Mouse (Mus musculus) forebrain, embryonic 10.5 days (tissue): ENCODE measurements around the gene Spats2l. TPM values are rescaled to one million over a fixed set of nuclear protein-coding genes. Genes with fewer than 3 reads are reported as not detected.

Experiments
- DNase-seq: peaks from one replicate; pipeline ENCODE4 v3.0.0-alpha.2; 2017; ENCODE audit warnings: low spot score; ENCODE audit errors: extremely low spot score
- H3K27ac ChIP-seq: fragments of 300-500 bp; sonication (generic); 2 replicates; pipeline ENCODE4 v1.5.1; 2016; ENCODE audit warnings: mild to moderate bottlenecking
- H3K27me3 ChIP-seq: fragments of 300-500 bp; sonication (generic); 2 replicates; pipeline ENCODE4 v1.6.1; 2016; ENCODE audit warnings: mild to moderate bottlenecking; ENCODE audit not compliant: poor library complexity, severe bottlenecking
- H3K36me3 ChIP-seq: fragments of 300-500 bp; sonication (generic); replicated peaks from 2 replicates; pipeline ENCODE4 v1.6.1; 2016; ENCODE audit warnings: mild to moderate bottlenecking, moderate library complexity
- H3K4me1 ChIP-seq: fragments of 300-500 bp; sonication (generic); 2 replicates; pipeline ENCODE4 v1.6.1; 2016
- H3K4me3 ChIP-seq: fragments of 300-500 bp; sonication (generic); 2 replicates; pipeline ENCODE4 v1.5.1; 2016; ENCODE audit warnings: mild to moderate bottlenecking, moderate library complexity
- H3K9me3 ChIP-seq: fragments of 300-500 bp; sonication (generic); 2 replicates; pipeline ENCODE4 v1.6.1; 2016; ENCODE audit warnings: mild to moderate bottlenecking, moderate library complexity
- WGBS: fragments of 180-500 bp; shearing (Covaris S2); methylation state at CpG from one replicate; pipeline ENCODE4 v1.1.7; 2016; 5-methylcytosine and 5-hydroxymethylcytosine counted together
- polyA plus RNA-seq: library from polyadenylated mRNA; unstranded; fragments of >200 nt; fragmentation: Nextera tagmentation; extraction: Ambion mirVana; gene quantifications from 2 replicates; pipeline ENCODE4 v1.2.1, GENCODE M21; 2016

Gene Spats2l
- polyA plus RNA-seq, 1 experiment from 2014 or later: 19.0 TPM

DNA sequence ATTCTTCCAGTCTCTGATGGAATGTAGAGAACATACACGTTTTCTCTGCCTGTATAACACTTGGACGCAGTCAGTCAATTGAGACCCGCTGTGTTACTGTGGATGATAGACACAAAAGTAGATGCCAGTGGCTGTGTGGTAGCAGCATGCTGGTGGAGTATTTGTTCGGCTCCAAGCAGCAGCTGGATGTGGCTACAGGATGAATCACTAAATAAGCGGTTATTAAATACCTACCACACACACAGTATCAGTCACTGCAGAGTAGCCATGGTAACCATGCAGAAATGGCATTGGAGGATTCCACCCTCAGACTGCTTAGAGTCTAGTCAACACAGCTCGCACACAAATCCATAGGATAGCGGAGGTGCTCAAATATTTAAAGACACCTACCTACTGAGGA, 100.0 kb downstream of the Spats2l start:
- H3K27me3 ChIP-seq: 0 out of 2 replicates have a peak, but pooled peaks cover 5% of the 10 kb centered on the region
- no peaks in the 10 kb centered on the region for H3K36me3 ChIP-seq
- peaks cover 43% of the 10 kb centered on the region for H3K4me1 ChIP-seq
- no peak overlapping the region for H3K4me3 ChIP-seq
- no peak overlapping the region for H3K27ac ChIP-seq
- no peak for DNase-seq
- WGBS: 89% methylated on average over 7 of the region's 7 CpGs
- H3K9me3 ChIP-seq: no peaks in the 10 kb centered on the region

DNA sequence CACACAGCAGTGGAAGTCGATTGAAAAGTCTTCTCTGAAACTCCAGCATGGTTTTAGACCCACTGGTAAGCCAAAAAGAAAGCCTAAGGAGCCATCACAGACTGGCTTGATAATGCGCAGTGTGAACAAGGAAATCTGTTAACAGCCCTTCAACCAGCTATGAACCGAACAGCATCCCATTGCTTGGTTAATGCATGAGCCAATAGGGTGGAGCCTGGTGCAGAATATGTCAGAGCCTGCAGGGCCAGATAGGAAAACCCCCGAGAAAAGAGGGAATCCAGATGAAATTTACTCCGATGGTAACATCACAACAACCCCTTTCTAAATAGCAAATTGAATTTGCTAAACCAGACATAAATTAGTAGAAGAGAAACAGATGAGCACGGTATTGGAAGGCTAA, 101.1 kb downstream of the Spats2l start:
- no peak for DNase-seq
- H3K36me3 ChIP-seq: no peaks in the 10 kb centered on the region
- H3K27me3 ChIP-seq: 0 out of 2 replicates have a peak, but pooled peaks cover 5% of the 10 kb centered on the region
- no peaks in the 10 kb centered on the region for H3K9me3 ChIP-seq
- no peak overlapping the region for H3K27ac ChIP-seq
- H3K4me1 ChIP-seq: peaks cover 43% of the 10 kb centered on the region
- WGBS: 87% methylated on average over 6 of the region's 6 CpGs
- H3K4me3 ChIP-seq: no peak overlapping the region

DNA sequence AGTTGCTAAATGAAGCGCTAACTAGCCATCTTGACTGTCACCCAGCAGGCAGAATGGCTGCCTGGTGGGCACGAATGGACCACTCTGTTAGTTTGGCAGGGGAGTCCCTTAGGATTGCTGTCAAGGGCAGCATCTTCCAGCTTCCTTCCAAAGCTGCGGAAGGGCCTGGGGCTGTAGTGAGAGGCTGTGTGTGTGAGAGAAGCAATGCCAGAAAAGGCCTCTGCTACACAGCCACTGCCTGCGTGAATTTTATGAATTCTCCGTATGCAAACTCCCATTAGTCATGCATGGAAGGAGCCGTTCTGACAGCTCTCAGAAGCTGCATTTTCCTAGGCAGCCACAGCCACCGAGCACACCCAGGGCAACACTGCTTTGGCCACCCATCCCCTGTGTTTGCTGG, 101.5 kb downstream of the Spats2l start:
- no peak for DNase-seq
- Histone ChIP-seq H3K4me3 (no peak overlapping the region), H3K27ac (no peak overlapping the region), H3K27me3 (0 out of 2 replicates have a peak, but pooled peaks cover 2% of the 10 kb centered on the region), H3K9me3 (no peaks in the 10 kb centered on the region), H3K4me1 (peaks cover 40% of the 10 kb centered on the region), H3K36me3 (no peaks in the 10 kb centered on the region)
- WGBS: 72% methylated on average over 7 of the region's 7 CpGs

DNA sequence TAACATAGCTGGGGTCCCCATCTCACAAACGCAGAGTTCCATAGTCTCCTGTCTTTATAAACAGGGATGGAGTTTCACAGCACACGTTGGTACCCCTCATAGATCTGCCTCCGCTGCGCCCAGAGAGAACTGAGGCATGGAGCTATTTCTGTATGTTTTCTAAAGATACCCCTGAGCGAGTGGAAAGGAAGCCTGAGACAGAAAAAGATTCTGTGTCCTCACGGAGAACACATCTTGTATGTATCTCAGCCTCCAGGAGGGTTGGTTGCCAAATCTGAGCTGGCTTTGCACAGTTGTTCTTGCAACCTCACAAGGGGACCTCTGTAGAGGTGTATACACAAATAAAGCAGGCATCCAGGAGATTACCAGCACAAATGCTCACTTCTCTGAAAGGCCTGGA, 105.0 kb downstream of the Spats2l start:
- Histone ChIP-seq H3K36me3 (no peaks in the 10 kb centered on the region), H3K9me3 (no peaks in the 10 kb centered on the region), H3K27me3 (no peaks in the 10 kb centered on the region), H3K27ac (no peak overlapping the region), H3K4me1 (peaks cover 10% of the 10 kb centered on the region), H3K4me3 (no peak overlapping the region)
- whole genome bisulfite sequencing: 91% methylated on average over 6 of the region's 6 CpGs
- DNase-seq: no peak

DNA sequence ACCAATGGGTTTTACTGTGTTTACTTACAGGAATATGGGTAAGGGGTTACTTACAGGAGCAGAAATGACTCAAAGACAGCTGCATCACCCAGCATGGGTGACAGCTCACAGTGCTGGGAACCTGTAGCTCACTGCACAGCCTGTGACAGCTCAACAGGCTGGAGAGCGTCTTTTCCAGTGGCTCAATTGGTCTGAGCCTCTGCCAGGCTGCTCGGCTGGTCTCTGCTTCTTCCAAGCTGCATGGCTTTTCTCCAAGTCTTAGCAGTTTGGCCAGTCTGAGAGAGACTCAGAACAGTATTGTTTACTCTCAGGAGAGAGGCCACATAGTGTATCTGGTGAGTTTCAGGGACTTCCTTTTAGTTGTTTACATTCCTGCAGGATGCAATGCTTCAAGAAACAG, 110.9 kb downstream of the Spats2l start:
- Histone ChIP-seq H3K4me1 (peaks cover 7% of the 10 kb centered on the region; the same call in 1 of the 2 replicates), H3K27me3 (no peaks in the 10 kb centered on the region), H3K36me3 (no peaks in the 10 kb centered on the region), H3K9me3 (no peaks in the 10 kb centered on the region), H3K27ac (no peak overlapping the region), H3K4me3 (no peak overlapping the region)
- 84% methylated on average over 2 of the region's 2 CpGs for WGBS
- no peak for DNase-seq

GRCm38 (mm10) chr1:57889803-57890202, 115.8 kb downstream of the Spats2l start:
- Histone ChIP-seq H3K27ac (no peak overlapping the region), H3K4me1 (peaks cover 20% of the 10 kb centered on the region), H3K4me3 (no peak overlapping the region), H3K9me3 (no peaks in the 10 kb centered on the region), H3K36me3 (no peaks in the 10 kb centered on the region), H3K27me3 (no peaks in the 10 kb centered on the region)
- no peak for DNase-seq
- 61% methylated on average over 5 of the region's 5 CpGs for WGBS

DNA sequence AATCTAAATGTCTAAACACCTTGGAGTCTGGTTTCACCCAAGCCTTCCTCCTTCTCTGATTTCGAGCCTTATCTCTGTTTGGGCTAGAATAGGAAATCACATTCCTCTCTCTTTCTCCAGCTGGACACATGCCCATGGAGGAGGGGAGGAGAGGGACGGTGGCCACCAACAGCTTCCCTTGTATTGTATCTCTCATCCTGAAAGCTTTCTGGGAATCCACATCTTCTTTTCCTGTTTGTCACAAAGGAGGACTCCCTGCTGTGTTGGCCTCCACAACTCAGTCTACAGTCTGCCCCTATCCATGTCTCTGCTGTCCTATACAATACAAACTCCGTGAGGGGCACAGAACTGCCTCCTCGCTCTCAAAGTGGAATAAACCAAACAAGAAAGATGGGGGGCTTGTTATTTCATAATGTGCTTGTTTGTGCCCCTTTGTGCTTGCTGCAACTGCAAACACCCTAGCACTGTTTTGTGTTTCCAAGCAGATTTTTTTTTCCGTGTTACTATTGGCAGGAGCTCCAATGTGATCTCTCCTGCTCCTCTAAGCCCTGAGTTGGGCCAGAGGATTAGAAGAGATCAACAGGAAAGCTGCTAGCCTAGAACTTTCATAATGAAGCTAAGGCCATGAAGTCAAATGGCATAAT, 116.4 kb downstream of the Spats2l start:
- WGBS: 12% methylated on average over 5 of the region's 5 CpGs
- H3K4me3 ChIP-seq: no peak overlapping the region
- peak overlapping the region; percentile 26; the same call in 1 of the 2 replicates for H3K27ac ChIP-seq
- peaks cover 20% of the 10 kb centered on the region for H3K4me1 ChIP-seq
- no peak for DNase-seq
- H3K27me3 ChIP-seq: no peaks in the 10 kb centered on the region
- H3K36me3 ChIP-seq: no peaks in the 10 kb centered on the region
- H3K9me3 ChIP-seq: no peaks in the 10 kb centered on the region

GRCm38 (mm10) chr1:57890903-57891267, 116.9 kb downstream of the Spats2l start:
- Histone ChIP-seq H3K27ac (0 out of 2 replicates have a peak overlapping the region, but pooled peaks have one; percentile 26), H3K4me3 (no peak overlapping the region), H3K27me3 (no peaks in the 10 kb centered on the region), H3K36me3 (no peaks in the 10 kb centered on the region), H3K9me3 (no peaks in the 10 kb centered on the region), H3K4me1 (peaks cover 20% of the 10 kb centered on the region)
- WGBS: 79% methylated on average over 8 of the region's 8 CpGs
- no peak for DNase-seq

- no peaks in the 10 kb centered on the region for H3K36me3 ChIP-seq
Observed at GRCm38 (mm10) chr1:57901494-57901893, 127.5 kb downstream of the Spats2l start.

DNA sequence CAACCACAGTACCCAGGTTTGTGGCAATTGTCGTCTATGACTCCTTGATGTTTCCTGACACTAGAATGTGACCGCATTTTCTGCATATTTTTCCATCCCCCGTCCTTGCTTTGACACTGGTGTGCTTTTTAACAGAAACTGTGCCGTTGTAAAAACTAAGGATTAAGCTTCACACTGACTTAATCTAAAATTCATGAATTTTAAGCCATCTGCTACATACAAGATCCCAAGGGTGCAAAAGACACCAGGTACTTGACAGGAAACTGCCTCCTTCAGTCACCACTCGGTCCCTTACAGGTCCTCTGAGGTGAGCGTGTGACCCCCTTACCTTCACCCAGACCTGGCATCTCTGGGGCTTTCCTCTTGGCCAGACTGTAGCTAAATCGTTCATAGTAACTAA, 129.8 kb downstream of the Spats2l start:
- no peak overlapping the region for H3K4me3 ChIP-seq
- H3K4me1 ChIP-seq: no peaks in the 10 kb centered on the region
- no peaks in the 10 kb centered on the region for H3K27me3 ChIP-seq
- DNase-seq: no peak
- H3K9me3 ChIP-seq: no peaks in the 10 kb centered on the region
- H3K27ac ChIP-seq: no peak overlapping the region
- H3K36me3 ChIP-seq: no peaks in the 10 kb centered on the region
- 90% methylated on average over 7 of the region's 7 CpGs for WGBS

More at GRCm38 (mm10) chr1:57901494-57901893, 127.5 kb downstream of the Spats2l start:
- no peak for DNase-seq
- Histone ChIP-seq H3K27ac (no peak overlapping the region), H3K27me3 (no peaks in the 10 kb centered on the region), H3K9me3 (no peaks in the 10 kb centered on the region), H3K4me1 (no peaks in the 10 kb centered on the region), H3K4me3 (no peak overlapping the region)
- WGBS: 93% methylated on average over 3 of the region's 3 CpGs

GRCm38 (mm10) chr1:57905912-57906311, 131.9 kb downstream of the Spats2l start:
- Histone ChIP-seq H3K4me1 (no peaks in the 10 kb centered on the region), H3K36me3 (no peaks in the 10 kb centered on the region), H3K9me3 (no peaks in the 10 kb centered on the region), H3K27me3 (no peaks in the 10 kb centered on the region), H3K4me3 (no peak overlapping the region), H3K27ac (no peak overlapping the region)
- 90% methylated on average over 3 of the region's 3 CpGs for WGBS
- no peak for DNase-seq

GRCm38 (mm10) chr1:57906312-57906711, 132.3 kb downstream of the Spats2l start:
- Histone ChIP-seq H3K9me3 (no peaks in the 10 kb centered on the region), H3K27me3 (no peaks in the 10 kb centered on the region), H3K27ac (no peak overlapping the region), H3K4me1 (no peaks in the 10 kb centered on the region), H3K4me3 (no peak overlapping the region), H3K36me3 (no peaks in the 10 kb centered on the region)
- DNase-seq: no peak

DNA sequence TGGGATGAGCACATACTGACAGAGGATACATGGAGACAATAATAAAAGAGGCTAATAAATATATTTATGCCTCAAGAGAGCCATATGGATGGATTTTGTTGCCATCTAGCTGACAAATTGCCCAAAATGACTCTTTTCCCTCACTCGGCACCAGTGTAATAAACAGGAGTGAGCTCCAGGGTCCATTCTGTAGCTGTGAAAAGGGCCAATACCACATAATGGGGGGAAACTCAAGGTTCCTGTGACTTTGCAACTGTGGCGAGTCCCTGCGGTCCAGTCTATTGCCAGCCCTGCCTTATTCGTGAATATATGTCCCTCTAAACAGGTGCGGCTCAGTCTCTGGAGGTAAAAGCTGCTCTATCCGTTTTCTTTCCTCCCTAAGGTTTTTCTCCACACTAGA, 137.6 kb downstream of the Spats2l start:
- H3K27ac ChIP-seq: no peak overlapping the region
- H3K9me3 ChIP-seq: no peaks in the 10 kb centered on the region
- H3K4me1 ChIP-seq: no peaks in the 10 kb centered on the region
- no peak for DNase-seq
- no peak overlapping the region for H3K4me3 ChIP-seq
- H3K36me3 ChIP-seq: no peaks in the 10 kb centered on the region
- no peaks in the 10 kb centered on the region for H3K27me3 ChIP-seq
- WGBS: 90% methylated on average over 6 of the region's 6 CpGs

GRCm38 (mm10) chr1:57917342-57917741, 143.4 kb downstream of the Spats2l start:
- Histone ChIP-seq H3K9me3 (no peaks in the 10 kb centered on the region), H3K4me1 (no peaks in the 10 kb centered on the region), H3K27ac (no peak overlapping the region), H3K4me3 (no peak overlapping the region), H3K27me3 (no peaks in the 10 kb centered on the region), H3K36me3 (no peaks in the 10 kb centered on the region)
- no peak for DNase-seq
- 91% methylated on average over 5 of the region's 5 CpGs for WGBS
